Mouse (Mus musculus): ENCODE results near the gene Ank3.

- TF ChIP-seq EP300 (IDR thresholded peaks at IDR 0.05; ENCODE audit: low read depth) (no peak), CTCF (IDR thresholded peaks at IDR 0.05; ENCODE audit: low read depth) (no peak)
Measured at GRCm38 (mm10) chr10:69922076-69922475, 523.5 kb downstream of the Ank3 start.
